Mouse (Mus musculus) forebrain, embryonic 15.5 days (tissue): ENCODE results near the gene Gpr26. TPM values are rescaled to one million over a fixed set of nuclear protein-coding genes. Genes with fewer than 3 reads are reported as not detected.

ENCODE experiments used
- ATAC-seq: fragments of 200-750 bp; cut with Nextera tagmentation; replicated peaks from 2 replicates; pipeline ENCODE4 v1.8.0; 2017; ENCODE audit warnings: mild to moderate bottlenecking, moderate TSS enrichment, moderate library complexity
- H3K27ac ChIP-seq: fragments of 300-500 bp; sonication (generic); replicated peaks from 2 replicates; pipeline ENCODE4 v1.5.1; 2015; ENCODE audit warnings: mild to moderate bottlenecking, inconsistent platforms
- H3K27me3 ChIP-seq: fragments of 300-500 bp; sonication (generic); 2 replicates; pipeline ENCODE4 v1.6.1; 2015; ENCODE audit warnings: inconsistent platforms
- H3K36me3 ChIP-seq: fragments of 300-500 bp; sonication (generic); 2 replicates; pipeline ENCODE4 v1.6.1; 2015; ENCODE audit warnings: mild to moderate bottlenecking, inconsistent platforms
- H3K4me1 ChIP-seq: fragments of 300-500 bp; sonication (generic); 2 replicates; pipeline ENCODE4 v1.6.1; 2015; ENCODE audit warnings: inconsistent platforms
- H3K4me2 ChIP-seq: fragments of 300-500 bp; sonication (generic); replicated peaks from 2 replicates; pipeline ENCODE4 v1.6.1; 2015; ENCODE audit warnings: mild to moderate bottlenecking, inconsistent platforms
- H3K4me3 ChIP-seq: fragments of 300-500 bp; sonication (generic); 2 replicates; pipeline ENCODE4 v1.5.1; 2015; ENCODE audit warnings: mild to moderate bottlenecking, inconsistent platforms
- H3K9ac ChIP-seq: fragments of 300-500 bp; sonication (generic); replicated peaks from 2 replicates; pipeline ENCODE4 v1.6.1; 2015; ENCODE audit warnings: mild to moderate bottlenecking, inconsistent platforms
- H3K9me3 ChIP-seq: fragments of 300-500 bp; sonication (generic); 2 replicates; pipeline ENCODE4 v1.6.1; 2016; ENCODE audit warnings: inconsistent platforms
- WGBS: fragments of 180-500 bp; shearing (Covaris S2); methylation state at CpG from one replicate; pipeline ENCODE4 v1.1.7; 2015; ENCODE audit warnings: mixed read lengths; 5-methylcytosine and 5-hydroxymethylcytosine counted together
- polyA plus RNA-seq: library from polyadenylated mRNA; unstranded; fragments of >200 nt; fragmentation: Nextera tagmentation; extraction: Ambion mirVana; gene quantifications from 2 replicates; pipeline ENCODE4 v1.2.1, GENCODE M21; 2015

Gene Gpr26
- polyA plus RNA-seq, 1 experiment from 2014 or later, result 2.3 TPM

- ATAC-seq, result no peak
- Histone ChIP-seq H3K9ac (no peak overlapping the region), H3K27me3 (no peaks in the 10 kb centered on the region), H3K27ac (no peak overlapping the region), H3K4me1 (peaks cover 8% of the 10 kb centered on the region; the same call in 1 of the 2 replicates), H3K9me3 (no peaks in the 10 kb centered on the region), H3K36me3 (no peaks in the 10 kb centered on the region; the same call in 1 of the 2 replicates), H3K4me3 (no peak overlapping the region), H3K4me2 (no peak overlapping the region)
- WGBS, result 33% methylated on average over 6 of the region's 6 CpGs
Measured at GRCm38 (mm10) chr7:131989056-131989455, 22.8 kb downstream of the Gpr26 start.

DNA sequence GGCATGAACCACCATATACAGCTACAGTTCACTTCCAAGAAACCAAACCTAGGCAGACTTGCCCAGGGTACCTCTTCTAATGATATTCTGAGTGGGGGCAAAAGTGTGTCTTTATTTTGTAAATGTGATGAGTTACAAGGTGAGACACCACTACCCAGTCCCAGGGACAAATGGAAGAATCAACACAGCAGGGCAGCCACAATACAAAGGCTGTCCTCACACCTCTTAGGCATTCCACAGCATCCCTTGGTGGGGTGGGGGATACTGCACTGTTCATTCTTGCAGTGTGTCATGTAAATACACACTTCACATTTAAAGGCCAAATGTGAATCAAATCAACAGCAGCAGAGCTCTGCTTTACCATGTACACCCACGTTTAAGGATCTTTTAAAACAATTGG is 26.0 kb downstream of the Gpr26 start:
- Histone ChIP-seq H3K9ac (no peak overlapping the region), H3K4me1 (no peaks in the 10 kb centered on the region), H3K27ac (no peak overlapping the region), H3K27me3 (no peaks in the 10 kb centered on the region), H3K4me2 (no peak overlapping the region), H3K4me3 (no peak overlapping the region), H3K36me3 (no peaks in the 10 kb centered on the region), H3K9me3 (no peaks in the 10 kb centered on the region)
- no peak for ATAC-seq
- 57% methylated on average over 1 of the region's 1 CpGs for WGBS

GRCm38 (mm10) chr7:131992873-131993272 is 26.6 kb downstream of the Gpr26 start:
- no peaks in the 10 kb centered on the region for H3K36me3 ChIP-seq
- ATAC-seq, result no peak
- no peaks in the 10 kb centered on the region for H3K4me1 ChIP-seq
- no peaks in the 10 kb centered on the region for H3K27me3 ChIP-seq
- no peak overlapping the region for H3K9ac ChIP-seq
- no peak overlapping the region for H3K27ac ChIP-seq
- no peaks in the 10 kb centered on the region for H3K9me3 ChIP-seq
- H3K4me3 ChIP-seq, result no peak overlapping the region
- WGBS, result 66% methylated on average over 3 of the region's 3 CpGs
- no peak overlapping the region for H3K4me2 ChIP-seq

- H3K9me3 ChIP-seq, result no peaks in the 10 kb centered on the region
- ATAC-seq, result no peak
Measured at GRCm38 (mm10) chr7:132005996-132006696, 39.9 kb downstream of the Gpr26 start.

DNA sequence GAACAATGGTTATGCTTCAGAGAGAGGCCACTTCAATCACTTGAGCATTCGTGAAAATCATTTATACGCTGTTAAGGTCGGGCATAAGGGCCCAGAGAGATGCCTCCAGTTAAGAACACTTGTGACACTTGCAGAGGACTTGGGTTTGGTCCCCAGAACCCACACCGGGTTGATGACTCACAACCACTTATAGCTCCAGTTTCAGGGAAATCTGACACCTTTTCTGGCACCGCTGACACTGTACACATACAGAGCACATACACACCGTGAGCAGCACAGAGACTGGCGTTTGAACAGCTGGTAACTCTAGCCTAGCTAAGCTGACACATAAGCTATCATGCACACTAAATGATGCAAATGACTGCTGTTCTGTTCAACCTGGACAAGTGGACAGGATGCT is 42.7 kb downstream of the Gpr26 start:
- Histone ChIP-seq H3K4me3 (no peak overlapping the region), H3K27me3 (no peaks in the 10 kb centered on the region), H3K4me1 (peaks cover 15% of the 10 kb centered on the region), H3K36me3 (no peaks in the 10 kb centered on the region), H3K4me2 (no peak overlapping the region), H3K27ac (no peak overlapping the region), H3K9me3 (no peaks in the 10 kb centered on the region), H3K9ac (no peak overlapping the region)
- no peak for ATAC-seq
- WGBS, result 78% methylated on average over 7 of the region's 7 CpGs

More at GRCm38 (mm10) chr7:132005996-132006696, 39.9 kb downstream of the Gpr26 start:
- WGBS, result 42% methylated on average over 14 of the region's 14 CpGs
- Histone ChIP-seq H3K4me3 (no peak overlapping the region), H3K36me3 (no peaks in the 10 kb centered on the region), H3K27ac (no peak overlapping the region), H3K4me2 (no peak overlapping the region), H3K4me1 (no peaks in the 10 kb centered on the region), H3K27me3 (no peaks in the 10 kb centered on the region), H3K9ac (no peak overlapping the region)

DNA sequence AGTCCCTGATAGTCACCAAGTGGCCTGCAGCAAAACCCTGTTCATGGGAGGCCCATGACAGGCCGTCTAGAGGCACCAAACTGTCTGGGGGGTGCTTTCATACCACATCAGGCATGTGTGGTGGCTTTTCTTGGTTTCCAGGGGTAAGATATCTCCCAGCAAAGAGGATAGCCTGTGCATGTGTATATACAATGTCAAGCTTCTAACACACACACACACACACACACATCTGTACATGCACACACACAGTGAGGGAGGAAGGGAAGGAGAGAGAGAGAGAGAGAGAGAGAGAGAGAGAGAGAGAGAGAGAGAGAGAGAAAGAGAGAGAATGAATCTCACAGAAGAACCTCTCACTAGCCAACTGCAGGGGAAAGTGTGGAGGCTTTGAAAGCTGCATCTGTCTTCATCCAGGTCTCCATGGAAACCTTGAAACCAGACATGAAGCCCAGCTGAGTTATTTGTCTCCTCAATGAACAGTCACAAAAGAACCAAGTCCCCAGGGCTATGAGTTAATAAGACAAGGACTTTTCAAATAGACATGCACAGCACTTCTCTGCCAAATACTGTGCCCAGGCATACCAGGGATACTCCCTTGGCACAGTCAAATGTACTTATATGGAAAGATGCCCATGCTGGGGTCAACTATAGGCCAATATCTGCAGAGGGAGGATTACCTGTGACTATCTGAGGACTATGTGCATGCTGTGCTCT is 46.9 kb downstream of the Gpr26 start:
- Histone ChIP-seq H3K27me3 (no peaks in the 10 kb centered on the region), H3K4me2 (no peak overlapping the region), H3K27ac (peak overlapping the region; percentile 36), H3K9me3 (no peaks in the 10 kb centered on the region), H3K4me3 (no peak overlapping the region), H3K9ac (no peak overlapping the region), H3K4me1 (peaks cover 15% of the 10 kb centered on the region), H3K36me3 (no peaks in the 10 kb centered on the region)
- peak; percentile 74 for ATAC-seq
- 13% methylated on average over 1 of the region's 1 CpGs for WGBS

- Histone ChIP-seq H3K9me3 (no peaks in the 10 kb centered on the region), H3K36me3 (no peaks in the 10 kb centered on the region), H3K27ac (no peak overlapping the region), H3K4me1 (peaks cover 15% of the 10 kb centered on the region), H3K4me2 (no peak overlapping the region), H3K9ac (no peak overlapping the region), H3K4me3 (no peak overlapping the region), H3K27me3 (no peaks in the 10 kb centered on the region)
- WGBS, result 83% methylated on average over 5 of the region's 5 CpGs
- ATAC-seq, result no peak
Measured at GRCm38 (mm10) chr7:132013970-132014369, 47.7 kb downstream of the Gpr26 start.

- H3K36me3 ChIP-seq, result no peaks in the 10 kb centered on the region
- H3K9ac ChIP-seq, result no peak overlapping the region
- no peak for ATAC-seq
- H3K4me3 ChIP-seq, result no peak overlapping the region
- no peak overlapping the region for H3K27ac ChIP-seq
- WGBS, result 9% methylated on average over 3 of the region's 3 CpGs
- H3K27me3 ChIP-seq, result no peaks in the 10 kb centered on the region
- H3K4me2 ChIP-seq, result no peak overlapping the region
- H3K9me3 ChIP-seq, result no peaks in the 10 kb centered on the region
- H3K4me1 ChIP-seq, result peaks cover 15% of the 10 kb centered on the region
Measured at GRCm38 (mm10) chr7:132015193-132015592, 48.9 kb downstream of the Gpr26 start.

GRCm38 (mm10) chr7:132015933-132016332 is 49.7 kb downstream of the Gpr26 start:
- no peak overlapping the region for H3K27ac ChIP-seq

GRCm38 (mm10) chr7:132025591-132025990 is 59.3 kb downstream of the Gpr26 start:
- Histone ChIP-seq H3K4me3 (no peak overlapping the region), H3K9me3 (no peaks in the 10 kb centered on the region), H3K4me2 (no peak overlapping the region), H3K27ac (no peak overlapping the region), H3K36me3 (no peaks in the 10 kb centered on the region), H3K27me3 (no peaks in the 10 kb centered on the region), H3K4me1 (0 out of 2 replicates have a peak, but pooled peaks cover 6% of the 10 kb centered on the region), H3K9ac (no peak overlapping the region)
- 62% methylated on average over 6 of the region's 6 CpGs for WGBS
- ATAC-seq, result no peak

More at GRCm38 (mm10) chr7:132015933-132016332, 49.7 kb downstream of the Gpr26 start:
- no peaks in the 10 kb centered on the region for H3K27me3 ChIP-seq
- H3K4me2 ChIP-seq, result no peak overlapping the region
- no peak for ATAC-seq
- peaks cover 15% of the 10 kb centered on the region for H3K4me1 ChIP-seq
- no peaks in the 10 kb centered on the region for H3K9me3 ChIP-seq
- 55% methylated on average over 3 of the region's 3 CpGs for WGBS
- no peaks in the 10 kb centered on the region for H3K36me3 ChIP-seq
- H3K4me3 ChIP-seq, result no peak overlapping the region
- H3K9ac ChIP-seq, result no peak overlapping the region

DNA sequence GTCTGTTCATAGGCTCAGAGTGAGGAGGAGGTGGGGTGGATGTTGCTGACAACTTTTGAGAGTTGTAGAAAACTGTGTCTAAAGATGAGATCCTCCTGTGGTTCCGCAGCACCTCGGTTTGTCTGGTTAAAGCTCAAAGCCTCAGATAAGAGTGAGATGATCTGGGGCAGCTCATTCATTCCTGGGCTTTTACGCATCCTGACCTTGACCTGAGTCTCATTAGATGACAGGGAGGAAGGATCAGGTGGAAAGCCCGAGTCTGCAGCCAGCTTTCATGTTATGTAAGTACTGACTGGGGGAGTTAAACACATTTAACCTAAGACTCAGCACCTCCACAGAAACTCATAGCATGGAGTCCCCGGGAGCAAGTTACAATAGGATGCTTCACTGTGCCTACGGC is 60.4 kb downstream of the Gpr26 start:
- Histone ChIP-seq H3K4me2 (no peak overlapping the region), H3K36me3 (no peaks in the 10 kb centered on the region), H3K9me3 (no peaks in the 10 kb centered on the region), H3K4me1 (peaks cover 9% of the 10 kb centered on the region), H3K4me3 (no peak overlapping the region), H3K9ac (no peak overlapping the region), H3K27ac (no peak overlapping the region), H3K27me3 (no peaks in the 10 kb centered on the region)
- no peak for ATAC-seq
- 73% methylated on average over 6 of the region's 6 CpGs for WGBS

DNA sequence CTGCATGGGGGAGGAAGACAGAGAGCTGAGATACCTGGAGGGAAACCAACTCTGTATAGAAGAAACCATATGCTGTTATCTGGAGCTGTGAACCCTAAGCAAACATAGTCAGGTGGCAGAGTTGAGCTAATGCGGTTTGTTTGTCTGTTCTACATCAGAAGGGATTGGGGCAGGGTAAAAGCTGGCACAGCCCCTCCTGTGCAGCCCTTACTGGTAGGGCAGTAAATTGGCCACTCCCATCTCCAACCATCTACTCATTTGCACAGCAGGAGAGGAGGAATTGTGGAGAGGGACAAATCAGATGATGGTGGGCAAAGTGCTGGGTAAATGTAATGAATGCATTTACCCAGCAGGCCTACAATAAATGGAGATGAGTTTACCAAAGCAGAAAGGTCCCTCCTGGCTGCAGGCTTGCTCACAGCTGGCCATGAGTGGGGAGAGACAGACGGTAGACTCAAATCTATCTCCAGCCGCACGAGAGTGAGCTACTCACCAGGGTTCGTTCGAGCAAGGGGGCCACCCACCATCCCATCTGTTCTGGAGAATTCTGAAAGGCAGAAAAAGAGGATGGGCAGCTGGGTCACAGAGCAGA is 65.8 kb downstream of the Gpr26 start:
- WGBS, result 41% methylated on average over 6 of the region's 6 CpGs
- Histone ChIP-seq H3K4me3 (no peak overlapping the region), H3K4me1 (peaks cover 11% of the 10 kb centered on the region), H3K27ac (peak overlapping the region; percentile 40; the same call in 1 of the 2 replicates), H3K9me3 (no peaks in the 10 kb centered on the region), H3K27me3 (no peaks in the 10 kb centered on the region), H3K9ac (no peak overlapping the region), H3K36me3 (no peaks in the 10 kb centered on the region), H3K4me2 (no peak overlapping the region)
- no peak; the same call in 1 of the 2 replicates for ATAC-seq
